Mouse (Mus musculus) hindbrain, embryonic 14.5 days (tissue): ENCODE results near the gene Abca7. TPM values are rescaled to one million over a fixed set of nuclear protein-coding genes. Genes with fewer than 3 reads are reported as not detected.

Experiments used
- ATAC-seq: fragments of 200-750 bp; cut with Nextera tagmentation; 2 replicates; pipeline ENCODE4 v1.8.0; 2017; ENCODE audit warnings: moderate number of reproducible peaks, mild to moderate bottlenecking, moderate TSS enrichment, moderate library complexity; ENCODE audit not compliant: low FRiP score
- DNase-seq: peaks from one replicate; pipeline ENCODE4 v3.0.0-alpha.2; 2015; ENCODE audit warnings: low spot score
- H3K27ac ChIP-seq: fragments of 300-500 bp; sonication (generic); 2 replicates; pipeline ENCODE4 v1.5.1; 2014; ENCODE audit warnings: mild to moderate bottlenecking, moderate library complexity
- H3K27me3 ChIP-seq: fragments of 300-500 bp; sonication (generic); 2 replicates; pipeline ENCODE4 v1.6.1; 2014; ENCODE audit warnings: mild to moderate bottlenecking, low read length, mixed read lengths; ENCODE audit not compliant: control insufficient read depth, insufficient read depth
- H3K36me3 ChIP-seq: fragments of 300-500 bp; sonication (generic); replicated peaks from 2 replicates; pipeline ENCODE4 v1.6.1; 2014; ENCODE audit not compliant: control insufficient read depth, insufficient read depth
- H3K4me1 ChIP-seq: fragments of 300-500 bp; sonication (generic); replicated peaks from 2 replicates; pipeline ENCODE4 v1.6.1; 2014; ENCODE audit warnings: antibody characterized with exemption, low read length, mixed read lengths; ENCODE audit not compliant: control insufficient read depth, insufficient read depth
- H3K4me2 ChIP-seq: fragments of 300-500 bp; sonication (generic); replicated peaks from 2 replicates; pipeline ENCODE4 v1.6.1; 2014; ENCODE audit warnings: mild to moderate bottlenecking, moderate library complexity
- H3K4me3 ChIP-seq: fragments of 300-500 bp; sonication (generic); replicated peaks from 2 replicates; pipeline ENCODE4 v1.5.1; 2014; ENCODE audit warnings: mild to moderate bottlenecking, low read length
- H3K9ac ChIP-seq: fragments of 300-500 bp; sonication (generic); 2 replicates; pipeline ENCODE4 v1.6.1; 2014
- H3K9me3 ChIP-seq: fragments of 300-500 bp; sonication (generic); 2 replicates; pipeline ENCODE4 v1.6.1; 2016; ENCODE audit warnings: low read length; ENCODE audit not compliant: control insufficient read depth
- WGBS: fragments of 180-500 bp; shearing (Covaris S2); extraction: QIAGEN DNeasy Blood & Tissue Kit; methylation state at CpG from one replicate; pipeline ENCODE4 v1.1.7; 2014; 5-methylcytosine and 5-hydroxymethylcytosine counted together
- polyA plus RNA-seq: library from polyadenylated mRNA; unstranded; fragments of >200 nt; fragmentation: Nextera tagmentation; extraction: Ambion mirVana; gene quantifications from 2 replicates; pipeline ENCODE4 v1.2.1, GENCODE M21; 2014

Gene Abca7
- polyA plus RNA-seq, 1 experiment from 2014 or later = 4.1 TPM

DNA sequence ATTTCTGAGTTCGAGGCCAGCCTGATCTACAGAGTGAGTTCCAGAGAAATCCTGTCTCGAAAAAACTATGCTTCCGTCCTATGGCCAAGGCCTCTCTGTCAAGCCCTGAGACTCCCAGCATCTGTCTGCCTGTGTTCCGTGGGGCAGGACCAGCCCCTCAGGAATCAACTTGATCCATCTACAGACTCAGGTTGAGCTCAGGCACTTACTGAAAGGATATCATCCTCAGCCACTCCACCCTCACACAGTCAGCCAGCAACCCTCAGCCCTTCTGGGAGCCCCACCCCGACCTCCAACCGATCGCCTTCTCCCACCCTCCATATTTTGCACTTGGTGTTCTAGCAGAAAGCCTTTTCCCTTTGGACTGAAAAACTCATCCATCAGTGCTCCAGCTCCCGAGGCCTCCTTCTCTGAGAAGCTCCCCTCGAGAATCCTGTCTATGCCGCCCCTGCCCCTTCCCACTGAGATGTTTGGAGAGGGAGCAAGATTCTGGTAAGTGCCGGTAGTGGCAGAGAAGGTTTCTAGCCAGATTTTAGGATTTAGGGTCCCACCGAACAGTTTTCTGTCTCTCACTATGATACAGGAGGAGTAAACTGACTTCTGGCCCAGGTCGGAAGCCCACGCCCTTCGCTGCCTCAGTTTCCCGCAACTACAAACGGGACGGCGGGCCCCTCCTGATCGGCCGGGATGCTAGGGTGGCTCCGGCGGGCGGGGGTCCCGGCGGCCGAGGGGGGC, 8.4 kb upstream of the Abca7 start:
- Histone ChIP-seq H3K27ac (no peak overlapping the region; the same call in 1 of the 2 replicates), H3K4me1 (peaks cover 21% of the 10 kb centered on the region), H3K4me3 (peak overlapping the region; percentile 40), H3K9ac (peak overlapping the region; percentile 52), H3K4me2 (peak overlapping the region; percentile 92), H3K36me3 (no peaks in the 10 kb centered on the region), H3K9me3 (peaks cover 11% of the 10 kb centered on the region; the same call in 1 of the 2 replicates), H3K27me3 (peaks cover 43% of the 10 kb centered on the region)
- 12% methylated on average over 27 of the region's 27 CpGs for WGBS
- ATAC-seq (no peak), DNase-seq (no peak)

DNA sequence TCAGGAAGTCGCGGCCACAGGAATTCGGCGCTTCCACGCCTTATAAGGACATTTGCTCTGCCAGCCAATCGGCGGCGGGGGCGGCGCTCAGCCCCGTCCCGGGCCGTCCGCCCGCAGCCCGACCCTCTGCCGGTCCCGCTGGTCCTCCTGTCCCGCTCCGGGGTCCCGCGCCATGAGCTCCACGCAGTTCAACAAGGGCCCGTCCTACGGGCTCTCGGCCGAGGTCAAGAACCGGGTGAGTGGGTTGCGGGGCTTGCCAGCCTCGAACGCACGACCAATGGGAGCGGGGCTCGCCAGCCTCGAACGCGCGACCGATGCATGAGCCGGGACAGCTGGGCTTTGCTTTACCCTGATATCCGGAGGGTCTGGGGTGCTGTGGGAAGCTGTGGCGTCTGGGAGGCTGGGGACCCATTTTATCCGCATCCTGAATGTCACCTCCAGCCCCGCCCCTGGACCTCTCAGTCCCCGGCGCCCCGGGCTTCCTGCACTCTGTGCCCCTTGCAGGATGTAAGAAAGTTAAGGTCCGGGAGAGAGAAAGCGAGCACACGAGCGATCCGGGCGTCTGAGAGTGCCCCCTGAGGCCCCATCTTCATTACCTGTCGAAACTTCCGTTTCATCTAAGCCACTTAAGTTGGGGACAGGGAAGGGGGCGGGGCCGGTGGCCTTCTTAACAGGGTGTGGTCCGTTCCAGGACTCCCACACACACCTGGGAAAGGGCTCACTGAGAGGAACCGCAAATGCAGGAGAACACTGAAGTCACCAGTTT, 7.6 kb upstream of the Abca7 start, which contains the start of gene Cnn2:
Cnn2 (plus strand) TSS at position 79 of the 766 bp plus-strand sequence.
- ATAC-seq = no peak
- no peak for DNase-seq

GRCm38 (mm10) chr10:79989272-79989786, 7.0 kb upstream of the Abca7 start:
- peaks cover 15% of the 10 kb centered on the region for H3K4me1 ChIP-seq
- ATAC-seq = no peak

More for the DNA sequence above, 7.6 kb upstream of the Abca7 start, which contains the start of gene Cnn2:
- Histone ChIP-seq H3K9ac (peak within 1 kb of the TSS; percentile 52), H3K4me2 (peak within 1 kb of the TSS; percentile 92), H3K36me3 (no peaks in the 10 kb centered on the region), H3K4me1 (peaks cover 15% of the 10 kb centered on the region), H3K4me3 (peak within 1 kb of the TSS; percentile 40), H3K9me3 (peaks cover 11% of the 10 kb centered on the region; the same call in 1 of the 2 replicates), H3K27me3 (peaks cover 43% of the 10 kb centered on the region), H3K27ac (no peak within 1 kb of the TSS; the same call in 1 of the 2 replicates)
- 1% methylated on average over 56 of the region's 59 CpGs for WGBS

GRCm38 (mm10) chr10:79989870-79990269, 6.4 kb upstream of the Abca7 start:
- no peak overlapping the region for H3K9ac ChIP-seq

More at GRCm38 (mm10) chr10:79989272-79989786, 7.0 kb upstream of the Abca7 start:
- Histone ChIP-seq H3K27ac (no peak overlapping the region), H3K9me3 (peaks cover 11% of the 10 kb centered on the region; the same call in 1 of the 2 replicates), H3K9ac (0 out of 2 replicates have a peak overlapping the region, but pooled peaks have one; percentile 6), H3K27me3 (peaks cover 43% of the 10 kb centered on the region), H3K36me3 (no peaks in the 10 kb centered on the region), H3K4me3 (peak overlapping the region; percentile 40), H3K4me2 (peak overlapping the region; percentile 92)
- DNase-seq = no peak
- WGBS = 38% methylated on average over 8 of the region's 8 CpGs

GRCm38 (mm10) chr10:79991099-79991498, 5.2 kb upstream of the Abca7 start:
- ATAC-seq (no peak), DNase-seq (no peak)
- WGBS = 57% methylated on average over 12 of the region's 12 CpGs
- Histone ChIP-seq H3K4me2 (no peak overlapping the region), H3K36me3 (no peaks in the 10 kb centered on the region), H3K27me3 (peaks cover 43% of the 10 kb centered on the region), H3K4me3 (no peak overlapping the region), H3K27ac (no peak overlapping the region), H3K4me1 (peaks cover 13% of the 10 kb centered on the region), H3K9ac (no peak overlapping the region), H3K9me3 (peaks cover 11% of the 10 kb centered on the region; the same call in 1 of the 2 replicates)

More at GRCm38 (mm10) chr10:79989870-79990269, 6.4 kb upstream of the Abca7 start:
- H3K4me3 ChIP-seq = peak overlapping the region; percentile 40; the same call in 1 of the 2 replicates
- peaks cover 15% of the 10 kb centered on the region for H3K4me1 ChIP-seq
- H3K9me3 ChIP-seq = peaks cover 11% of the 10 kb centered on the region; the same call in 1 of the 2 replicates
- H3K4me2 ChIP-seq = peak overlapping the region; percentile 92
- peaks cover 43% of the 10 kb centered on the region for H3K27me3 ChIP-seq
- H3K27ac ChIP-seq = no peak overlapping the region
- H3K36me3 ChIP-seq = no peaks in the 10 kb centered on the region
- WGBS = 14% methylated on average over 15 of the region's 15 CpGs
- ATAC-seq (no peak), DNase-seq (no peak)

DNA sequence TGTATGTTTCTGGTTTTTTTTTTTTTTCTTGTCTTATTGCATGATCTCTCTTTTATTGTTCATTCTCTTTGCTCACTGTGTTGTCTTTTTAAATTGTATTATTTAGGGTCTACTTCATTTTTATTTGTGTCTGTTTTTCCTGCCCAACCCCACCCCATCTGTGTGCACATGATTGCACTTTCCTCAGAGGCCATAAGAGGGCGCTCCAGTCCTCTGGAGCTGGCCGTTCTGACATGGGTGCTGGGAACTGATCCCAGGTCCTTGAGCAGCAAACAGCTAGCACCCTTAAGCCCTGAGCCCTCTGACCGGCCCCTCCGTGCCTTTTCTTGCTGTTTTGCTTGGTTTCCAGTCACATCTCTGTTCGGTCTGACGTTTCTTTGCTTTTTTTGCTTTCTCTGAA, 4.7 kb upstream of the Abca7 start:
- ATAC-seq (no peak), DNase-seq (no peak)
- Histone ChIP-seq H3K4me1 (peaks cover 8% of the 10 kb centered on the region), H3K27ac (no peak overlapping the region), H3K4me3 (no peak overlapping the region), H3K9me3 (peaks cover 11% of the 10 kb centered on the region; the same call in 1 of the 2 replicates), H3K4me2 (no peak overlapping the region), H3K27me3 (peaks cover 43% of the 10 kb centered on the region), H3K9ac (no peak overlapping the region), H3K36me3 (no peaks in the 10 kb centered on the region)
- WGBS = 86% methylated on average over 6 of the region's 6 CpGs

DNA sequence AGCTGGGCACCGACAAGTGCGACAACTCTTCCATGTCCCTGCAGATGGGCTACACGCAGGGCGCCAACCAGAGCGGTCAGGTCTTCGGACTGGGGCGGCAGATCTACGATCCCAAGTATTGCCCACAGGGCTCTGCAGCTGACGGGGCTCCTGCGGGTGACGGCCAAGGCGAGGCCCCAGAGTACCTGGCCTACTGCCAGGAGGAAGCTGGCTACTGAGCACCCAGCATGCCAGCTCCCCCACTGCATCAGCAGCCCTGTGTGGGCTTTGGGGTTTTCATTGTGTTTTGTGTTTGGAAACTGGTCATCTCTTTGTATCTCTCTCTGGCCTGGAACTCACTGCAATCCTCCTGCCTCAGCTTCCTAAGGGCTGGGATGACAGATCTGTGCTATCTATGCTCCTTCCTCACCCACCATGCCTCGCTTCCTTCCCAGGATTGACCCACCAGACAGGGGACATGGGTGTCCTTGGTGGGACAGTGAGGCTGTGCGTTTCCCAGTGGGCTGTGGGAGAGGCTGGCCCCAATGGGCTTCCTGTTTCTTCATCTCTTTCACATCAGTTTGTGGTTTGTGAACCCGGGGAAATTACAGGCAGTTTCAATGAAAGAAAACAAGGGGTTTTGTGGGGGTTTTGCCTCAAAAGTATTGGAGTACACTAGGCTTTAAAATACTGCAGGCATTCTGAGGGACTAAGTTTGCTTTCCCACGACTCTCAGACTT, 1.7 kb upstream of the Abca7 start:
- DNase-seq (no peak), ATAC-seq (no peak)
- no peaks in the 10 kb centered on the region for H3K36me3 ChIP-seq
- WGBS = 84% methylated on average over 16 of the region's 16 CpGs
- H3K9me3 ChIP-seq = peaks cover 11% of the 10 kb centered on the region; the same call in 1 of the 2 replicates
- no peak overlapping the region for H3K9ac ChIP-seq
- H3K4me1 ChIP-seq = peaks cover 10% of the 10 kb centered on the region; the same call in 1 of the 2 replicates
- H3K4me2 ChIP-seq = no peak overlapping the region
- H3K27ac ChIP-seq = no peak overlapping the region
- H3K4me3 ChIP-seq = no peak overlapping the region
- peaks cover 17% of the 10 kb centered on the region for H3K27me3 ChIP-seq

DNA sequence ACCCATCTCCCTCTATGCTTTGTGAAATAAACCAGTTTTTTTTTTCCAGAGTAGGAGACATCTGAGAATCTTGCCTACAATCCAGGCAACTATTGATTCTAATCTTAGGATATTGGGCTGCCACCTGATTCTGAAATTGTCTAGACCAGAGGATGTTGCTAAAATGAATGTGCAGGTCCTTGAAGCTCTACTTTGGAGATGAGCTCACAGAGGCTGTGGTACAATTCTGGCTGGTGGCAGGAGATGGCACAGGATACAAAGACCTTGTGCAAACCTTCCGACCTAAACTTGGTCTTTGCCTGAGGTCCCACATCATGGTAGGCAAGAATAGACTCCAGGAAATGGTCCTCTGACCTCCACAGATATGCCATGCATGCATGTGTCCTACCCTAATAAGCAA, 658 bp upstream of the Abca7 start:
- peaks cover 11% of the 10 kb centered on the region; the same call in 1 of the 2 replicates for H3K27me3 ChIP-seq
- no peaks in the 10 kb centered on the region for H3K36me3 ChIP-seq
- peaks cover 11% of the 10 kb centered on the region; the same call in 1 of the 2 replicates for H3K9me3 ChIP-seq
- ATAC-seq (no peak), DNase-seq (no peak)
- H3K27ac ChIP-seq = no peak overlapping the region
- H3K4me1 ChIP-seq = peaks cover 10% of the 10 kb centered on the region; the same call in 1 of the 2 replicates
- H3K4me2 ChIP-seq = peak overlapping the region; percentile 60; the same call in 1 of the 2 replicates
- no peak overlapping the region for H3K9ac ChIP-seq
- WGBS = 90% methylated on average over 1 of the region's 1 CpGs
- H3K4me3 ChIP-seq = 0 out of 2 replicates have a peak overlapping the region, but pooled peaks have one; percentile 39
